ENCODE assay signal across 19 mouse cellular contexts in genomic region chr10:127519041-127519701, GRCm38 (mm10). TPM values are rescaled to one million over a fixed set of nuclear protein-coding genes. Genes with fewer than 3 reads are reported as not detected.
"Had no signal": no experiment of that assay in that cellular context is flagged by ENCODE, and none has a peak within 500 bp of the region (broad histone marks: within the 10 kb centered on the region; RNA-seq: fewer than 3 reads in every experiment).

No protein-coding gene starts in this region.

- H3K4me3 ChIP-seq: lung, embryonic 15.5 days; midbrain, embryonic 13.5 days; midbrain, embryonic 15.5 days; neural tube, embryonic 12.5 days had no signal

- H3K4me2 ChIP-seq: lung, embryonic 15.5 days; midbrain, embryonic 11.5 days; midbrain, embryonic 13.5 days; midbrain, embryonic 15.5 days; neural tube, embryonic 12.5 days had no signal

- H3K27ac ChIP-seq: lung, embryonic 15.5 days; macrophage; midbrain, embryonic 13.5 days; midbrain, embryonic 15.5 days; neural tube, embryonic 12.5 days had no signal

- H3K9ac ChIP-seq: lung, embryonic 15.5 days; midbrain, embryonic 13.5 days; midbrain, embryonic 15.5 days; neural tube, embryonic 12.5 days had no signal

- DNase-seq: lung, adult 2 months; lung, postnatal 14 days; lung, postnatal 36 days; right cerebral cortex, postnatal 14 days; thymus, adult 18-20 months; thymus, postnatal 14 days; thymus, postnatal 36 days had no signal

- H3K36me3 ChIP-seq: midbrain, embryonic 15.5 days had no signal

- ATAC-seq: lung, postnatal 0 days; midbrain, embryonic 13.5 days; midbrain, embryonic 15.5 days had no signal

- H3K9me3 ChIP-seq: lung, embryonic 15.5 days; megakaryocyte, embryonic 14.5 days; midbrain, embryonic 13.5 days; midbrain, embryonic 15.5 days; neural tube, embryonic 12.5 days had no signal

RNA-seq across cellular contexts. Expression of gene Ndufa4l2, which starts 4.4 kb away (rescaled TPM):
- total RNA-seq: megakaryocyte progenitor cell, adult 5-6 weeks; monocyte, adult 5-6 weeks; neutrophil, adult 5-6 weeks had no signal
- polyA plus RNA-seq: macrophage had no signal

RNA-seq across cellular contexts. Expression of gene Nxph4, which starts 15.2 kb away (rescaled TPM):
- total RNA-seq: megakaryocyte progenitor cell, adult 5-6 weeks; monocyte, adult 5-6 weeks; neutrophil, adult 5-6 weeks had no signal
- polyA plus RNA-seq: macrophage; spleen, adult 2 months had no signal
